Mouse (Mus musculus): Measurements from ENCODE around the gene Svs3b. TPM values are rescaled to one million over a fixed set of nuclear protein-coding genes. Genes with fewer than 3 reads are reported as not detected.

The Svs3b gene
- not detected in 2 replicates for polyA plus RNA-seq (2012; rRNA removed)

DNA sequence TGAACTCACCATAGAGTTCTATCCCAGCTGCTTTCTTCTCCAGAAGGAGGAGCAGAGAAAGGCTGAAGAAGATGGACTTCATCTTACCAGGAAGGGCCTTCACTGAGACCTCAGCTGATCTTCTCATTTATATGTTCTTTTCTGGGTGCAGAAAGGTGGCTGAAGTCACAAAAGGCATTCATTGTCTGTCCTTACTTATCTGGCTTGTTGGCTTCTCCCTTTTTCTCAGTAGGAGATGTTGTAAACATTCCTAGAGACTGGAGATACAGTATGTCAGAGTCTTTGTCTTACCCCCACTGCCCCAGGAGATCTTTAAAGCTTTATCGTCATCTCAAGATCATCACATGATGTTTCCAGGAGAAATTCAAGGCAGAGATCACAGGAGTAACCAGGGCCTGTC, at the start of gene Svs3b:
Gene Svs3b, minus strand, starts transcription at position 101 of the 400 bp plus-strand sequence.

GRCm38 (mm10) chr2:164288968-164289367, 32.5 kb upstream of the Svs3b start, which contains the start of gene Svs3a:
Gene Svs3a, plus strand, starts transcription at chr2:164289268.

GRCm38 (mm10) chr2:164278359-164278758, 21.9 kb upstream of the Svs3b start, which contains the start of gene Svs4:
Gene Svs4, minus strand, starts transcription at chr2:164278459.

GRCm38 (mm10) chr2:164238366-164238765, 18.1 kb downstream of the Svs3b start, which contains the start of gene Svs2:
Gene Svs2, minus strand, starts transcription at chr2:164238466.

GRCm38 (mm10) chr2:164221522-164221921, 34.9 kb downstream of the Svs3b start, which contains the start of gene Wfdc15b:
Gene Wfdc15b, minus strand, starts transcription at chr2:164221660.

Other genes with a start within 250 kb of the Svs3b start
- gene Pabpc1l, start 231.2 kb downstream of the Svs3b start, polyA plus RNA-seq (2012; rRNA removed): 2.7 and 4.1 TPM in 2 replicates
- 20.1 and 20.6 TPM in 2 replicates for gene Stk4, start 186.3 kb downstream of the Svs3b start, polyA plus RNA-seq (2012; rRNA removed)
- gene Tomm34, start 185.5 kb downstream of the Svs3b start, polyA plus RNA-seq (2012; rRNA removed): 33.9 and 38.4 TPM in 2 replicates
- 3.9 and 4.0 TPM in 2 replicates for gene Kcns1, start 85.5 kb downstream of the Svs3b start, polyA plus RNA-seq (2012; rRNA removed)
- gene Wfdc5, start 73.9 kb downstream of the Svs3b start, polyA plus RNA-seq (2012; rRNA removed): not detected in 2 replicates
- gene Wfdc12, start 66.0 kb downstream of the Svs3b start, polyA plus RNA-seq (2012; rRNA removed): not detected in 2 replicates
- gene Wfdc15a, start 56.5 kb downstream of the Svs3b start, polyA plus RNA-seq (2012; rRNA removed): not detected in 2 replicates
- not detected in 2 replicates for gene Wfdc15b, start 35.0 kb downstream of the Svs3b start, polyA plus RNA-seq (2012; rRNA removed)
- not detected in 2 replicates for gene Svs2, start 18.2 kb downstream of the Svs3b start, polyA plus RNA-seq (2012; rRNA removed)
- not detected in 2 replicates for gene Svs4, start 21.8 kb upstream of the Svs3b start, polyA plus RNA-seq (2012; rRNA removed)
- not detected in 2 replicates for gene Svs3a, start 32.6 kb upstream of the Svs3b start, polyA plus RNA-seq (2012; rRNA removed)
- gene Svs6, start 60.1 kb upstream of the Svs3b start, polyA plus RNA-seq (2012; rRNA removed): not detected in 2 replicates
- gene Svs5, start 76.1 kb upstream of the Svs3b start, polyA plus RNA-seq (2012; rRNA removed): not detected in 2 replicates
- 0.16 and 0.70 TPM in 2 replicates for gene Slpi, start 132.5 kb upstream of the Svs3b start, polyA plus RNA-seq (2012; rRNA removed)
- gene Rbpjl, start 146.5 kb upstream of the Svs3b start, polyA plus RNA-seq (2012; rRNA removed): 0.23 and 0.35 TPM in 2 replicates
- 7.2 and 8.0 TPM in 2 replicates for gene Matn4, start 148.5 kb upstream of the Svs3b start, polyA plus RNA-seq (2012; rRNA removed)
- gene Sdc4, start 187.2 kb upstream of the Svs3b start, polyA plus RNA-seq (2012; rRNA removed): 4.0 and 5.1 TPM in 2 replicates
- 64.2 TPM in 2 replicates for gene Sys1, start 200.3 kb upstream of the Svs3b start, polyA plus RNA-seq (2012; rRNA removed)
- 9.1 and 11.2 TPM in 2 replicates for gene Gm20458, start 204.3 kb upstream of the Svs3b start, polyA plus RNA-seq (2012; rRNA removed)
- not detected in 2 replicates for gene Trp53tg5, start 217.1 kb upstream of the Svs3b start, polyA plus RNA-seq (2012; rRNA removed)
- 21.0 and 24.6 TPM in 2 replicates for gene Dbndd2, start 229.5 kb upstream of the Svs3b start, polyA plus RNA-seq (2012; rRNA removed)
- gene Pigt, start 240.9 kb upstream of the Svs3b start, polyA plus RNA-seq (2012; rRNA removed): 81.4 and 104 TPM in 2 replicates

All from central nervous system, embryonic 18 days (tissue).